Comparison of ENCODE assay signal across 10 mouse cellular contexts in the genomic region with DNA sequence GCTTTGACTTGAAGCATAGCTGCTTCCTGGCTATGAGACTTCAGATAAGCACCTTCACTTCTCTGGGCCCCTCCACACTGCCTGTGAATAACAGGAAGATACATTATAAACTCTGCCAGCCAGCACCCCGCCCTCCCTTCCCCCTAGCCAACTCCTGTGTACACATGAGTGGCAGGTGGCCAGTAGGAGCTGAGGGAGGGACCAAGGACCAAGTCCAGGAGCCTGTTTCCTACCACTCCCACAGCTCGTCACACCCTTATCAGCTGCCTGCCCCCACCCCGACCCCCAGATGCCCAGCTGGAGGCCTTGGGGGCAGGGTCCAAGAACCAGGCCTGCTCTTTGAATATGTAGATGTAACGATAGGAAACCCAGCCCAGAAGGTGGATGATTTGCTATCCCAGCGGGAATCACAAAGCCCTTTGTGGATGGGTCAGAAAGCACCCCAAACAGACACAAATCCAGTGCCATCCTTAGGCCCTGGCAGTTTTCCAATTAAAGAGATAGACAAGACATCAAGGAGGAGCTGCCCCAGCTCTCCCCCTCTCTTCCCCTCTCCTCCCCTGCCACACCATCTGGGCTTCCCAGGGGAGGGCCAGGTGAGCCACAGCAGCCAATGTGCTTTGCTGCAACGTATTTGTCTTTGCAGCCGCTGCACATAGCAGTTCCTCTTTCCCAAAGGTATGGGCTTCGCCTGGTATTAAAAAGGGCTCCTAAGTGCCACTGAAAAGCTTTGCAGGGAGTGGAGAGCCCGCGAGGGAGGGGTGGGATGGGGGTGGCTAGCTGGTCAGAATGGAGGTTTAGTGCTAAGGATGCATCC. TPM values are rescaled to one million over a fixed set of nuclear protein-coding genes. Genes with fewer than 3 reads are reported as not detected.
DNase-seq lines count a peak whose midpoint lies in the region; ATAC-seq and TF ChIP-seq lines count a peak whose summit lies in the region.
"Had no signal": no experiment of that assay in that cellular context is flagged by ENCODE, and none has a peak within 500 bp of the region (broad histone marks: within the 10 kb centered on the region; RNA-seq: fewer than 3 reads in every experiment).

No protein-coding gene starts in this region.

- peaks cover 42% of the 10 kb centered on the region for H3K27me3 ChIP-seq in heart, embryonic 12.5 days (replicated peaks)
- no peaks in the 10 kb centered on the region for H3K27me3 ChIP-seq in lung, embryonic 14.5 days (ENCODE audit: insufficient read depth, low read length)
- no peaks in the 10 kb centered on the region for H3K27me3 ChIP-seq in stomach, embryonic 16.5 days (ENCODE audit: control insufficient read depth, insufficient read depth, low read length)

- no peak overlapping the region for H3K9ac ChIP-seq in heart, embryonic 12.5 days
- no peak overlapping the region for H3K9ac ChIP-seq in lung, embryonic 14.5 days
- H3K9ac ChIP-seq in stomach, embryonic 16.5 days (ENCODE audit: low read length) = peak overlapping the region; percentile 26; the same call in 1 of the 2 replicates
- H3K9ac ChIP-seq: limb, embryonic 15.5 days had no signal

- H3K4me2 ChIP-seq in heart, embryonic 12.5 days = no peak overlapping the region
- no peak overlapping the region for H3K4me2 ChIP-seq in lung, embryonic 14.5 days
- H3K4me2 ChIP-seq in stomach, embryonic 16.5 days (ENCODE audit: low read depth, low read length) = 0 out of 2 replicates have a peak overlapping the region, but pooled peaks have one; percentile 4
- H3K4me2 ChIP-seq: limb, embryonic 15.5 days had no signal

- intact Hi-C loops in heart, postnatal 36 days (cut with DNase I) = loop anchor here (2.0 kb wide), 1 partner anchor 27 kb away; no protein-coding TSS in a partner anchor

- no peak overlapping the region for H3K4me3 ChIP-seq in heart, embryonic 12.5 days
- no peak overlapping the region for H3K4me3 ChIP-seq in lung, embryonic 14.5 days (ENCODE audit: low read depth, low read length)
- no peak overlapping the region for H3K4me3 ChIP-seq in stomach, embryonic 16.5 days (replicated peaks; ENCODE audit: low read length)
- H3K4me3 ChIP-seq: heart, adult 2 months; limb, embryonic 15.5 days had no signal

- WGBS in heart, embryonic 12.5 days = 7% methylated on average over 10 of the region's 10 CpGs
- 5% methylated on average over 10 of the region's 10 CpGs for WGBS in lung, embryonic 14.5 days
- WGBS in stomach, embryonic 16.5 days = 12% methylated on average over 10 of the region's 10 CpGs

- H3K4me1 ChIP-seq in heart, embryonic 12.5 days (replicated peaks) = peaks cover 19% of the 10 kb centered on the region
- H3K4me1 ChIP-seq in lung, embryonic 14.5 days (ENCODE audit: insufficient read depth) = 0 out of 2 replicates have a peak, but pooled peaks cover 6% of the 10 kb centered on the region
- H3K4me1 ChIP-seq in stomach, embryonic 16.5 days (ENCODE audit: control insufficient read depth, insufficient read depth, low read length) = peaks cover 14% of the 10 kb centered on the region; the same call in 1 of the 2 replicates

- no peaks in the 10 kb centered on the region for H3K36me3 ChIP-seq in heart, embryonic 12.5 days
- no peaks in the 10 kb centered on the region for H3K36me3 ChIP-seq in lung, embryonic 14.5 days (ENCODE audit: insufficient read depth)
- no peaks in the 10 kb centered on the region for H3K36me3 ChIP-seq in stomach, embryonic 16.5 days (ENCODE audit: control insufficient read depth, insufficient read depth, low read length)
- H3K36me3 ChIP-seq: limb, embryonic 15.5 days had no signal

- DNase-seq in heart, postnatal 36 days = no peak
- peak; percentile 29 for DNase-seq in ovary, postnatal 36 days (ENCODE audit: low spot score)
- DNase-seq in ovary, postnatal 14 days (ENCODE audit: low spot score) = no peak
- DNase-seq in lung, embryonic 14.5 days = peak; percentile 62
- no peak for DNase-seq in adipocyte (ENCODE audit: low spot score)
- no peak for DNase-seq in layer of hippocampus, postnatal 25 days (ENCODE audit: extremely low spot score in 1 of 2, low spot score in 1 of 2)

- peak; percentile 51; the same call in 1 of the 2 replicates for ATAC-seq in heart, embryonic 12.5 days (ENCODE audit: insufficient number of reproducible peaks, low FRiP score)
- peak; percentile 83; the same call in 1 of the 2 replicates for ATAC-seq in lung, embryonic 14.5 days (ENCODE audit: insufficient read depth)
- ATAC-seq in stomach, embryonic 16.5 days (ENCODE audit: insufficient read depth, low FRiP score) = peak; percentile 91

- no peak overlapping the region for H3K27ac ChIP-seq in heart, embryonic 12.5 days (ENCODE audit: poor library complexity, severe bottlenecking)
- H3K27ac ChIP-seq in lung, embryonic 14.5 days (ENCODE audit: low read depth) = no peak overlapping the region; the same call in 1 of the 2 replicates
- H3K27ac ChIP-seq in stomach, embryonic 16.5 days (ENCODE audit: low read length) = no peak overlapping the region
- H3K27ac ChIP-seq: heart, adult 2 months; limb, embryonic 15.5 days had no signal

- no peak for TF ChIP-seq CTCF in lung, embryonic 14.5 days (IDR thresholded peaks at IDR 0.05; ENCODE audit: low read depth)

- H3K9me3 ChIP-seq in heart, embryonic 12.5 days (replicated peaks) = no peaks in the 10 kb centered on the region
- no peaks in the 10 kb centered on the region for H3K9me3 ChIP-seq in lung, embryonic 14.5 days (ENCODE audit: low read depth, low read length)
- H3K9me3 ChIP-seq in stomach, embryonic 16.5 days (replicated peaks; ENCODE audit: control insufficient read depth, low read length) = no peaks in the 10 kb centered on the region
- H3K9me3 ChIP-seq: limb, embryonic 15.5 days had no signal

RNA-seq across cellular contexts. Expression of gene Nectin1, which starts 14.1 kb away (rescaled TPM):
- 1.9 and 2.1 TPM in 2 replicates for polyA plus RNA-seq in heart, embryonic 12.5 days (2016; fragmentation: Nextera tagmentation; extraction: Ambion mirVana)
- total RNA-seq in heart, postnatal 36 days (2021) = 1 to 10 TPM; 2.6 to 3.1 TPM
- polyA plus RNA-seq in lung, embryonic 14.5 days (2014; fragmentation: Nextera tagmentation; extraction: Ambion mirVana) = 5.7 and 6.7 TPM in 2 replicates
- polyA plus RNA-seq in stomach, embryonic 16.5 days (2015; fragmentation: Nextera tagmentation; extraction: Ambion mirVana) = 8.9 and 9.5 TPM in 2 replicates
- 10 to 100 TPM; 83.5 to 89.1 TPM for total RNA-seq in layer of hippocampus, postnatal 25 days (2021)

Comparison
In these comparisons a context has a peak if more than half of its experiments do, and no peak if none do; other contexts are left out.
1. DNase-seq: peak in ovary, postnatal 36 days (single experiment) and lung, embryonic 14.5 days (single experiment); none in heart, postnatal 36 days (0 of 2), ovary, postnatal 14 days (single experiment), adipocyte (single experiment) and layer of hippocampus, postnatal 25 days (0 of 2).
2. Peak in every context shown above with its lines, with median percentiles within 50 percentile points of each other: ATAC-seq.